Mouse (Mus musculus) limb, embryonic 10.5 days (tissue): Measurements from ENCODE around the gene Rsf1. TPM values are rescaled to one million over a fixed set of nuclear protein-coding genes. Genes with fewer than 3 reads are reported as not detected.

ENCODE experiments used
- DNase-seq: peaks from one replicate; pipeline ENCODE4 v3.0.0-alpha.2; 2017; ENCODE audit warnings: low spot score
- H3K27ac ChIP-seq: fragments of 300-500 bp; sonication (generic); 2 replicates; pipeline ENCODE4 v1.5.1; 2016; ENCODE audit warnings: mild to moderate bottlenecking
- H3K27me3 ChIP-seq: fragments of 300-500 bp; sonication (generic); 2 replicates; pipeline ENCODE4 v1.6.1; 2016; ENCODE audit warnings: low read depth, mild to moderate bottlenecking; ENCODE audit not compliant: poor library complexity, severe bottlenecking
- H3K36me3 ChIP-seq: fragments of 300-500 bp; sonication (generic); 2 replicates; pipeline ENCODE4 v1.6.1; 2016; ENCODE audit warnings: mild to moderate bottlenecking, moderate library complexity
- H3K4me1 ChIP-seq: fragments of 300-500 bp; sonication (generic); 2 replicates; pipeline ENCODE4 v1.6.1; 2016
- H3K4me3 ChIP-seq: fragments of 300-500 bp; sonication (generic); 2 replicates; pipeline ENCODE4 v1.5.1; 2016; ENCODE audit warnings: mild to moderate bottlenecking, moderate library complexity
- H3K9me3 ChIP-seq: fragments of 300-500 bp; sonication (generic); replicated peaks from 2 replicates; pipeline ENCODE4 v1.6.1; 2016; ENCODE audit warnings: mild to moderate bottlenecking
- WGBS: fragments of 180-500 bp; shearing (Covaris S2); methylation state at CpG from one replicate; pipeline ENCODE4 v1.1.7; 2016; 5-methylcytosine and 5-hydroxymethylcytosine counted together
- polyA plus RNA-seq: library from polyadenylated mRNA; unstranded; fragments of >200 nt; fragmentation: Nextera tagmentation; extraction: Ambion mirVana; gene quantifications from 2 replicates; pipeline ENCODE4 v1.2.1, GENCODE M21; 2016

The Rsf1 gene
- polyA plus RNA-seq, 1 experiment from 2014 or later: 25.6 TPM

DNA sequence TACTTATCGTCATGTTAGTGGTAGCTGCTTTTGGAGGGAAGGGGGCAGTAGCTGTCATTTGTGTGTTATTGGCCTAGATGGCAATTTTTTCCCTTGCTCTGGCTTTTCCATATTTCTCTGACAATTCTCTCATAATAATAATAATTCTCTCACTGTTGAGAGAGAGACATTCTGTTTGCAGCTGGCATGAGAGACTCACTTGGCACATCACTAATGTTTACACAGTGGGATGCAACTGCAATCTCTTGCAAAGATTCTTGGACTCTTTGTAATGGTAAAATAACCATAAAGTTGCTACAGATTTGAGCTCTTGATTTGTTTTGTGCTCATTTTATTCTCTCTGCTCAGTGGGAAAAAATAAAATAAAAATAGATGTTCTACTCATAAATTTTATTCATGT lies 137.6 kb downstream of the Rsf1 start:
- no peak overlapping the region for H3K27ac ChIP-seq
- H3K27me3 ChIP-seq: no peaks in the 10 kb centered on the region
- 92% methylated on average over 1 of the region's 1 CpGs for WGBS
- peaks cover 92% of the 10 kb centered on the region for H3K36me3 ChIP-seq
- no peaks in the 10 kb centered on the region for H3K9me3 ChIP-seq
- DNase-seq: no peak
- H3K4me3 ChIP-seq: no peak overlapping the region
- H3K4me1 ChIP-seq: no peaks in the 10 kb centered on the region

DNA sequence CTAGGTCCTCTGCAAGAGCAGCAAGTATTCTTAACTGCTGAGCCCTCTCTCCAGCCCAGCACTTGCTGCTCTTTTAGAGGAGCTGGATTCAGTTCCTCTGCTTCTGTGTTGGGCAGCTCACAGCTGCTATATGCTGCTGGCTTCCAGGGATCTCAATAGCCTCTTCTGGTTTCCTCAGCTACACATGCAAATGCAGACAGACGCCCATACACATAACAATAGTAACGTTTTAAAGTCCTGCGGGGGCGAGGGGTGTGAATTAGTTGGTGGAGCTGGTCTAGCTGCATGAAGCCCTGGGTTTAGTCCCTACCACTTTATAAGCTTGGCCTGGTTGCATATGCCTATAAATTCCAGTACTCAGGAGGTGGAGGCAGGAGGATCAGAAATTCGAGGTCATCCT lies 139.4 kb downstream of the Rsf1 start:
- H3K4me3 ChIP-seq: no peak overlapping the region
- 88% methylated on average over 5 of the region's 5 CpGs for WGBS
- H3K27ac ChIP-seq: no peak overlapping the region
- no peaks in the 10 kb centered on the region for H3K27me3 ChIP-seq
- H3K36me3 ChIP-seq: peaks cover 86% of the 10 kb centered on the region
- H3K4me1 ChIP-seq: no peaks in the 10 kb centered on the region
- H3K9me3 ChIP-seq: no peaks in the 10 kb centered on the region
- DNase-seq: no peak

DNA sequence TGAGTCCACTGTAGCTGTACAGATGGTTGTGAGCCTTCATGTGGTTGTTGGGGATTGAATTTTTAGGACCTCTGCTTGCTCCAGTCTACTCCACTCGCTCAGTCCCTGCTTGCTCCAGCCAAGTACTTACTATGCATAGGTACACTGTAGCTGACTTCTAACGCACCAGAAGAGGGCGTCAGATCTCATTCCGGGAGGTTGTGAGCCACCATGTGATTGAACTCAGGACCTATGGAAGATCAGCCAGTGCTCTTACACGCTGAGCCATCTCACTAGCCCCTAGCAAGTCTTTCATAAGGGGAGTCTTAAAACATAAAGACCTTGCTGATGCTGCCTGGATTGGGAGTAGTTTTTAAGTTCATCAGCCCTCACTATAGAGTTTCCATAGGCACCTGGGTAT lies 140.4 kb downstream of the Rsf1 start:
- Histone ChIP-seq H3K4me1 (no peaks in the 10 kb centered on the region), H3K36me3 (peaks cover 84% of the 10 kb centered on the region), H3K27me3 (no peaks in the 10 kb centered on the region), H3K9me3 (no peaks in the 10 kb centered on the region), H3K4me3 (no peak overlapping the region), H3K27ac (no peak overlapping the region)
- WGBS: 92% methylated on average over 5 of the region's 5 CpGs
- DNase-seq: no peak

DNA sequence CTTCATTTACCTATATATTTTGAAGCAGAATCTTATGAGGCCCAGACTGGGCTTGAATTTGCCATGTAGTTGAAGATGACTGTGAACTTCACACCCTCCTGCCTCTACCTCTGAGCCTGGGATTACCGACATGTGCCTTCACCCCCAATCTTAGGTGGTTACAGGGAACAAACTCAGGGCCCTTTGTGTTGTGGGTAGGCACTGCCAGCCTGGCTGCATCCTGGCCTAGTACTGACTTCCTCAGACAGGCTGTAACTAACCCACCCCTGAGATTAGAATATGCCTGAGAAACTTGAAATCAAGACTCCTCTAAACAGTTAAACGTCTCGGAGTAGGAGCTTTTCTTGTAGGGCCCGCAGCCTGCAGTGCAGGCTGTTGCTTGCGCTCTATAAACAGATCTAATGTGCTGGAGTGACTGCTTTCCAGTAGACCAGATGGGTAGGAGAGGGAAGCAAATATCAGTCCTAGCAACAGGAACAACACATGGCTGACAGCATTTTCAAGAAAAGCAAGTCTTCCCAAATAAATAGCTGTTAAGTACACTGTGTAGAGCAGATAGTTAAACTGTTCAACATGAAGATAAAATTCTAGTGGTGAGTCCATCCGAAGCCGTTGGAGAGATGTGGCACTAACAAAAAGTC lies 142.7 kb downstream of the Rsf1 start:
- H3K36me3 ChIP-seq: peaks cover 79% of the 10 kb centered on the region

DNA sequence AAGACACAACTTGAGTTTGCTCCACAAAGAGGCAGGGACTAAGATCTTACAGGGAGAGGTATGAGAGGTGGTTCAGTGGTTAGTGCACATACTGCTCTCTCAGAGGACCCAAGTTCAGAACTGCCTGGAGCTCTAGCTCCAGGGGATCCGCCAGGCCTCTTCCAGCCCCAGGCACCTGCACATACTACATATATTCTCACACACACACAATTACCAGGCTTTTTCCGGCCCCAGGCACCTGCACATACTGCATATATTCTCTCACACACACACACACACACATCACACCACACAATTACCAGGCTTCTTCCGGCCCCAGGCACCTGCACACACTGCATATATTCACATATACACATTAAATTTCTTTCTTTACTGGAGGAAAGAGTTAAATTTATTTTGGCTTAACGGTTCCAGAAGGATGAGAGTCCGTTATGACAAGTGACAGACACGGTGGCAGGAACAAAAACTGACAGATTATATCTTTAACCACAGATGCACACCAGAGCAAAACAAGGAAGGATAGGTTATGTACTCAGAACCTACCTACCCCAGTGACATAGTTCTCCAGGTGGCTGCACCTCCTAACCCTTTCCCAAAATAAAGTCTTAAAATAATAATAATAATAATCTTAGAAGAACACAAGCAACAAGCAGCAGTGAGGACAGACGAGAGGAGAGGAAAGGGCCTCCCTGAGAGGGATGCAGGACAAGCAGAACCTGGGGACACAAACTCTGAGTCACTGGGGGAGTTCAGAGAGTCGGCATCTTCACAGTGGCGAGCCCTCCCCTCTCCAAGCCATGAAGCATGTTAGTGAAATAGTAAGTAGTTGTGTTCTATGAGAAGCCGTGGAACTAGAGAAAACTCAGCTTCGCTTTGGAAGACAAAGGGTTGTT lies 144.2 kb downstream of the Rsf1 start:
- Histone ChIP-seq H3K9me3 (no peaks in the 10 kb centered on the region), H3K27me3 (no peaks in the 10 kb centered on the region), H3K27ac (no peak overlapping the region), H3K36me3 (peaks cover 69% of the 10 kb centered on the region), H3K4me1 (no peaks in the 10 kb centered on the region), H3K4me3 (no peak overlapping the region)
- 94% methylated on average over 11 of the region's 11 CpGs for WGBS
- no peak for DNase-seq

More for the DNA sequence above, 142.7 kb downstream of the Rsf1 start:
- Histone ChIP-seq H3K27ac (no peak overlapping the region), H3K4me1 (no peaks in the 10 kb centered on the region), H3K9me3 (no peaks in the 10 kb centered on the region), H3K27me3 (no peaks in the 10 kb centered on the region), H3K4me3 (no peak overlapping the region)
- 96% methylated on average over 7 of the region's 7 CpGs for WGBS
- DNase-seq: no peak

DNA sequence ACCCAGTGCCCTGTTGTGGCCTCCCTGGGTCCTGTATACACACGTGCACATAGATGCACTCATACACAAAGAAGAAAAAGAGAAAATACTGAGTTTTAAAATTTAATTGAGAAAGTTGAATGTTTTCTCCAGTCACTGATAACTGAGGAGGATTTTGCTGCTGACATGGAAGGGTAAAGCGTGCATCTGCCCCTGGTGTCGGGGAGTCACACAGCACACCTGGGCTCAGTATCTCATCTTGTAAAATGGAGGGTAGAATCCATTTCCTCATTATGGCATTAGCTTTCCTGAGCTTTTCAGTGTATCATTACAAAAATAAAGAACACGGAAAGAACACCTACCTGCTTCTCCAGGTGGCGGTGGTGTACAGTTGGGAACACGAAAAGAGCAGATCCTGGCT lies 145.7 kb downstream of the Rsf1 start:
- Histone ChIP-seq H3K4me1 (0 out of 2 replicates have a peak, but pooled peaks cover under 1% of the 10 kb centered on the region), H3K27ac (no peak overlapping the region), H3K36me3 (peaks cover 59% of the 10 kb centered on the region), H3K4me3 (no peak overlapping the region), H3K9me3 (no peaks in the 10 kb centered on the region), H3K27me3 (no peaks in the 10 kb centered on the region)
- DNase-seq: no peak
- WGBS: 96% methylated on average over 6 of the region's 6 CpGs

DNA sequence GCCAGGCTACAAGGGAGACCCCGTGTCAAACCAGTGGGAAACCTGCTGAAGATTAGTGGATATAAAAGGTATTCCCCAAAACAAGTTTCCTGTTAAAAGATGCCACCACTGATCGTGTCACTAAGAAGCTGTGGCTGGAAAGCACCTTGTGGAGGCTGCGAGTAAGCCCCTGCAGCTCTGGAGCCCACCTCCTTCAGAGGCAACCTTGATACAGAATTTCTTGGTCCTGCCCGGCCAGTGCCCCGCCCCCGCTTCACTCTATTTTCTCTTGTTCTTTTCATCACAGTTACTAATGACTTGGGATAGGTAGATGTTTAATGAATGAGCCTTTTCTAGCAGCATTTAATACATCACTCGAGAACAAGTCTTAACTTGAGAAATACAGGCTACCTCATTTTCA lies 146.4 kb downstream of the Rsf1 start:
- no peaks in the 10 kb centered on the region for H3K9me3 ChIP-seq
- 90% methylated on average over 7 of the region's 7 CpGs for WGBS
- 0 out of 2 replicates have a peak, but pooled peaks cover 3% of the 10 kb centered on the region for H3K4me1 ChIP-seq
- no peak overlapping the region for H3K4me3 ChIP-seq
- DNase-seq: no peak
- H3K36me3 ChIP-seq: peaks cover 55% of the 10 kb centered on the region
- no peaks in the 10 kb centered on the region for H3K27me3 ChIP-seq
- H3K27ac ChIP-seq: no peak overlapping the region

DNA sequence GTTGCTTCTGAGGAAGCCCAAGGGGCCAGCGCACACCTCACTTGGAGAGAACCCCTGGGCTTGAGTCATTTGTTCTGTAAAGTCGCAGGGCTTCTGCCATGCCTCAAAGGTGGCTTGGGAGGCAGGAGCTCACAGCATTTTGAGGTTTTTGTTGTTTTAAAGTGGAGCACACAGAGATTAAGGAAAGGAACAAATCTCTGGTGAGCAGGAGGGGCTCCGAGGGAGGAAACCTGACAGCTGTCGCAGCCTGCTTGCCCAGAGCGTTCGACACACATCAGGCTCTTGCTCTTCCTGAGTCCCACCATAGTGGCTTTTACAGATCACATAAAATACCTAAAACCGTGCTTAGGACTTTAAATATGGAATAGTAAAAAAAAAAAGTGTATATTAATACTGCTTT lies 147.1 kb downstream of the Rsf1 start:
- 90% methylated on average over 7 of the region's 7 CpGs for WGBS
- DNase-seq: no peak
- Histone ChIP-seq H3K27ac (no peak overlapping the region), H3K4me1 (0 out of 2 replicates have a peak, but pooled peaks cover 3% of the 10 kb centered on the region), H3K27me3 (no peaks in the 10 kb centered on the region), H3K9me3 (no peaks in the 10 kb centered on the region), H3K36me3 (peaks cover 53% of the 10 kb centered on the region), H3K4me3 (no peak overlapping the region)

DNA sequence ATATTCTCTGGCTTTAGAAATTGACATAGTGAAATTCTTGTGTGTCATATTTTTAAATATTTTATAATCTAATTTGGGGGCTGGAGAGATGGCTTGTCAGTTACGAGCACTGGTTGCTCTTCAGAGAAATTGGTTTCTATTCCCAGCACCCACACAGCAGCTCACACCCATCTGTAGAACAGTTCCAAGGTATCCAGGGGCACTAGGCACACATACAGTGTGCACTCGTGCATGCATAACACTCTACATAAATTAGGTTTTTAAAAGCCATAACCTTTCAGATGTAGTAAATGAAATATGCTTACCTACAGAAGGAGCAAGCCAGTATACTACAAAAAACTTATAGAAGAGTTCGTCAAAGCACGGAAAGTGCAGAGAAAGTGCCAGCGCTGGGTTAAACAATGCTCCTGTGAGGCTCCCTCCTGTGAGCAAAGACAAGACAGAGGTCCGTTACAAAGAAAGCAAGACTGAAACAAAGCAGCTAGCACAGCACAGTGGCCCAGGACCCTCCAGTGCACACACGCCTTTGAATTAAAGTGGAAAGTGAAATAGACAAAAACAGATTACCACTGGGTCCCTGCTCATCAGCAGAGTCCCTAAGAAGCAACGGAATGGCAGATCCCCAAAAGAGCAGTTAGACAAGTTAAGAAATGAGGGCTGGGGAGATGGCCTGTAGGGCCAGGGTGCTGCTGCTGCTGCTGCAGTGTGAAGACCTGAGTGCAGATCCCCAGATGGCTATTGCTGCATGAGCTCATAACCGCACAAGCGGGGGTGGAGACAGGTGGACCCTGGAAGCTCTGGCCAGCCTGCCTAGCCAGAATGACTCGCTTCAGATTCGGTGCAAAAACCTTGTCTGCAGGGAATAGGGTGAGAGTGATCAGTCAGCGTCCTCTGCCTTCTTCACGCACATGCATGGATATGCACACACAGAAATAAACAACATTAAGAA lies 149.3 kb downstream of the Rsf1 start:
- Histone ChIP-seq H3K36me3 (peaks cover 37% of the 10 kb centered on the region), H3K4me1 (0 out of 2 replicates have a peak, but pooled peaks cover 3% of the 10 kb centered on the region), H3K27ac (no peak overlapping the region), H3K4me3 (no peak overlapping the region), H3K27me3 (no peaks in the 10 kb centered on the region), H3K9me3 (no peaks in the 10 kb centered on the region)
- WGBS: 76% methylated on average over 14 of the region's 14 CpGs
- no peak for DNase-seq

DNA sequence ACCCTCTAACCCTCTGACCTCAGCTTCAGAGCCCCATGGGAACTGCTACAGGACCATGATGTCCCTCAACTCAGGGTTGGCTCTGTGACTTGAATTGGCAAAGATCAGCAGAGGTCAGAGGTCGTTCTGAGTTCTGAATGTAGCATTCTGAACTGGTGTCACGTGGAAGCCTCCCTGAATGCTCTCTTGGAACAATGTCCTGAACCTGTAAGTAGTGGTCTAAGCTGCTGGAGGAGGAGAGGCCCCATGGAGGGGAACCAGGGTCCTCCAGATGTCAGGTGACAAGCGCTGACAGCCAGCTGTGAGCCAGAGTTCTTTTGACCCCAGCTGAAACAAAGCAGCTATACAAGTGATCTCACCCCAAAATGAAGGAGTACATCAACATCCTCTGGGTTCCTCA lies 150.7 kb downstream of the Rsf1 start:
- H3K36me3 ChIP-seq: peaks cover 25% of the 10 kb centered on the region
- 0 out of 2 replicates have a peak, but pooled peaks cover 3% of the 10 kb centered on the region for H3K4me1 ChIP-seq
- no peak for DNase-seq
- H3K27me3 ChIP-seq: no peaks in the 10 kb centered on the region
- H3K4me3 ChIP-seq: no peak overlapping the region
- no peaks in the 10 kb centered on the region for H3K9me3 ChIP-seq
- no peak overlapping the region for H3K27ac ChIP-seq
- WGBS: 80% methylated on average over 3 of the region's 3 CpGs

DNA sequence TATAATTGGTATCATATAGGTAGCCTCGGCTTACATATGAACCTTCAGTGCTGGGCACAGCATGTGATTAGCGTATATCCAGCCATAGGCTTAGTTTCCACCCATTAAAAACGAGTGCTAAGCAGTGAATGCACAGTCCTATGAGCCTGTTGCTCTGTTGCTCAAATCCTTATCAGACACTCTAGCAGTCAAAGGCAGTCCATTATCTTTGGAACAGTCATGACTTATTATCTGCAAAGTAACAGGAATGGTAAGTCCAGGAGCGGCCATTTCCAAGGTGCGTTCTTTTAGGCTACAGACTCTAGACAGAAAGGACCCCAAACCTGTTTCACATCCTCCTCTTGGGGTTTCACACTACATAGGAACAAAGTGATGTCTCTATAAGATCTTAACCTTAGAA lies 153.9 kb downstream of the Rsf1 start:
- 87% methylated on average over 5 of the region's 5 CpGs for WGBS
- H3K27ac ChIP-seq: no peak overlapping the region
- H3K36me3 ChIP-seq: peaks cover 7% of the 10 kb centered on the region; the same call in 1 of the 2 replicates
- H3K4me3 ChIP-seq: no peak overlapping the region
- H3K27me3 ChIP-seq: peaks cover 14% of the 10 kb centered on the region; the same call in 1 of the 2 replicates
- DNase-seq: no peak
- peaks cover 16% of the 10 kb centered on the region for H3K4me1 ChIP-seq
- H3K9me3 ChIP-seq: no peaks in the 10 kb centered on the region

DNA sequence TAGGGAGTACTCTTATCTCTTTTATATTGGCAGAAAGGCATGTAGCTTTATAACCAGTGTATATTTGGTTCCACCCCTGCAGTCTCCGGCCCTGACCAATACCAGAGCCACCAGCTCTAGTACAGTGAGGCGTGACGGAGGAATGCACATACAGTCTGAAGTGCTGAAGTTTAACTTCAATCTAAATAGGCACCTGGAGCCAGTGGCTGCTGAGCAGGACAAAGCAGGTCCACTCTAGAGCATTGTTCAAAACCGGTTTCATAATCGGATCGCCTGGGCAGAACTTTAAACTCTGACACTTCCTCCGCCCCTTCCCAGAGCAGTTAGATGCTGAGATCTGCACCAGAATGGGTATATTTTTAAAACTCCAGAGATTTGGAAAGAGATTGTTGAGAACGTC lies 155.3 kb downstream of the Rsf1 start:
- H3K4me3 ChIP-seq: no peak overlapping the region
- peaks cover 14% of the 10 kb centered on the region; the same call in 1 of the 2 replicates for H3K27me3 ChIP-seq
- H3K4me1 ChIP-seq: peaks cover 16% of the 10 kb centered on the region
- H3K36me3 ChIP-seq: peaks cover 4% of the 10 kb centered on the region; the same call in 1 of the 2 replicates
- WGBS: 89% methylated on average over 8 of the region's 8 CpGs
- H3K27ac ChIP-seq: no peak overlapping the region
- no peak for DNase-seq
- no peaks in the 10 kb centered on the region for H3K9me3 ChIP-seq
